Mouse (Mus musculus) E14TG2a.4 (cell line): ENCODE data around the gene Bmp2.

ENCODE experiments used
- CTCF ChIP-seq: conservative IDR thresholded peaks from 2 replicates; pipeline ENCODE4 v1.5.1; 2014; ENCODE audit warnings: low read length
- NANOG ChIP-seq: IDR thresholded peaks from 2 replicates; pipeline ENCODE4 v1.6.1; 2014; ENCODE audit warnings: borderline replicate concordance, low read length, mixed read lengths
- POU5F1 ChIP-seq: IDR thresholded peaks from 2 replicates; pipeline ENCODE4 v1.6.1; 2014; ENCODE audit warnings: low read length, borderline replicate concordance

DNA sequence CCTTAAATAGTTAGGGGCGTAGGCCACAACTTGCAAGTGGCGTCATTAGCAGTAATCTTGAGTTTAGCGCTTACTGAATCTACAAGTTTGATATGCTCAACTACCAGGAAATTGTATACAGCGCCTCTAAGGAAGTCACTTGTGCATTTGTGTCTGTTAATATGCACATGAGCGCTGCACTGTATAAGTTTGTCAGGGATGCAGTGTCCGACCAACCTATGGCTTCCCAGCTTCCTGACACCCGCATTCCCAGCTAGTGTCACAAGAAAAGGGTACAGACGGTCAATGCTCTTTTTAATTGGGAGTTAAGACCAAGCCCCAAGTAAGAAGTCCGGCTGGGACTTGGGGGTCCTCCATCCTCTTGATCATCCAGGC is 1.9 kb downstream of the Bmp2 start:
- TF ChIP-seq CTCF = no peak
- TF ChIP-seq POU5F1 = no peak
- TF ChIP-seq NANOG = no peak
